Mouse (Mus musculus): ENCODE measurements around the gene Gm8914.
"Not testable (repeated sequence)": the region's sequence is repeated elsewhere in the genome, so short reads cannot be mapped to it uniquely, and the experiment has no call there.

Gm8914 gene

DNA sequence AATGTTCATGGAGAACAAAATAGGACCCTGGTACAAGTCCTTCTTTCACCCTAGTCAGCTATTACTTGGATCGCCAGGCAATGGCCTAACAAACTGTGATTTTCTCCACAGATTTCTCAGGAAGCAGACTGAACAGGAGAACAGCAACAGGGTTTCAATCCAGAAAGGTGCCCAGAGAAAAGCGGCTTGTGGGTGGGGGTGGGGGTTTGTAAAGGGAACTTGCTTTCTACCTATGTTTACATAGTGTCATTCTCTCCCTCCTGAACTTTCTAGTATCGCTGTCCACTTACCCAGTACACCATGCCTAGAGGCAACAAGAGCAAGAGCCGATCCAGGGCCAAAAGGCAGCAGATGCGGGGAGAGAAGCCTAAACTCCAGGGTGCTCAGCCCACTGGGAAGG is at the start of gene Gm8914:
Gene Gm8914 (plus strand): TSS at position 301 of the 400 bp plus-strand sequence.
- not testable (repeated sequence) for TF ChIP-seq GATA4 (IDR thresholded peaks at IDR 0.05; ENCODE audit: insufficient replicate concordance, low read length)
